Mouse (Mus musculus): Measurements from ENCODE around the gene Map1s.

- TF ChIP-seq CTCF (IDR thresholded peaks at IDR 0.05; ENCODE audit: low read depth): no peak
- no peak for TF ChIP-seq EP300 (optimal IDR thresholded peaks at IDR 0.05)
Measured at GRCm38 (mm10) chr8:70896316-70897020, 9.3 kb upstream of the Map1s start.

All from stomach, postnatal 0 days (tissue).